Mouse (Mus musculus): Measurements from ENCODE around the gene Msn. TPM values are rescaled to one million over a fixed set of nuclear protein-coding genes. Genes with fewer than 3 reads are reported as not detected.

Gene Msn
- total and polyA plus RNA-seq, 2 experiments from 2014 or later = 19.7 to 25.1 TPM

DNA sequence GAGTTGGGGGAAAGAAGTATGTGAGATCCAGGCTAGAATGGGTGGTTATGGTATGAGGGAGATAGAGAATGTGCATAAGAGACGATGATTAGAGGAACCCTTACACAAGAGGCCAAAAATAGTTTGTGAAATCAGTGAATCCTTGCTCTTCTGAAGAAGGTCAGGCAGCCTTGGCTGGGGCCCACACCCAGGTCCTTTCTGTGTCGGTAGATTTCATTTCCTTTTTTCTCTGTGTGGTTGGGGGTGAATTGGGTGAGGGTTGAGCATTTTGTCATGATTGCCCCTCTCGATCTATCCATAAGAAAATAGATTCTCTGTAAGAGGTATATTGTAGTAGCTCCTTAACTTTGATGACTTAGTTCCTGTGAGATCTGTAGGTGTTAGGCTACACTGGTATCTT lies 31.0 kb downstream of the Msn start:
- Histone ChIP-seq H3K27me3 (ENCODE audit: insufficient read depth, low read length) (no peaks in the 10 kb centered on the region; the same call in 1 of the 2 replicates), H3K9me3 (ENCODE audit: low read length) (no peaks in the 10 kb centered on the region), H3K36me3 (ENCODE audit: insufficient read depth) (no peaks in the 10 kb centered on the region), H3K4me1 (ENCODE audit: insufficient read depth) (no peaks in the 10 kb centered on the region), H3K9ac (no peak overlapping the region), H3K4me3 (ENCODE audit: low read depth, low read length) (no peak overlapping the region), H3K27ac (ENCODE audit: low read depth, low read length) (no peak overlapping the region), H3K4me2 (ENCODE audit: low read depth) (no peak overlapping the region)
- DNase-seq = no peak
- 88% methylated on average over 3 of the region's 3 CpGs for WGBS
- no peak for ATAC-seq
- TF ChIP-seq CTCF (IDR thresholded peaks at IDR 0.05; ENCODE audit: low read depth) = no peak

DNA sequence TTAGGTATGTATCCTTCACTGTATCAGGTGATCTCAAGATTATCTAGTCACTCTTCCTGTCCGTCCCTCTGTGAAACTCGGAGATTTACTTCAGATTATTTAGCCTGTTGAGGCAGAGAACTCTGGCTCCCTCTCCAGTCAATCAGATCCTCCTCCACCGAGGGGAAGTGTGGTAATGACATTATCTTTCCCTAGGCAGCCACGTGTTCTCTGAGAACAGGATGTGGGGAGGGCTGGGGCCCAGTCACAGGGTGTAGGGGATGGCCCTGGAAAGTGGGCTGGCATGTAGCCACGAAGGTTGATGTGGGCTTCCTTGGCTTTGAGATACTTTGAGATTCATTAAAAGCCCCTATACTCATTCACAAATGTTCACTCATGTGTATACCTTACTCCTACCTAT lies 34.3 kb downstream of the Msn start:
- no peak overlapping the region for H3K4me3 ChIP-seq (ENCODE audit: low read depth, low read length)
- 59% methylated on average over 5 of the region's 5 CpGs for WGBS
- H3K4me2 ChIP-seq (ENCODE audit: low read depth) = no peak overlapping the region
- DNase-seq (no peak), ATAC-seq (no peak)
- H3K9ac ChIP-seq = no peak overlapping the region
- H3K4me1 ChIP-seq (ENCODE audit: insufficient read depth) = no peaks in the 10 kb centered on the region
- H3K9me3 ChIP-seq (ENCODE audit: low read length) = no peaks in the 10 kb centered on the region
- no peaks in the 10 kb centered on the region; the same call in 1 of the 2 replicates for H3K27me3 ChIP-seq (ENCODE audit: insufficient read depth, low read length)
- TF ChIP-seq CTCF (IDR thresholded peaks at IDR 0.05; ENCODE audit: low read depth) = no peak
- no peaks in the 10 kb centered on the region for H3K36me3 ChIP-seq (ENCODE audit: insufficient read depth)
- H3K27ac ChIP-seq (ENCODE audit: low read depth, low read length) = no peak overlapping the region

DNA sequence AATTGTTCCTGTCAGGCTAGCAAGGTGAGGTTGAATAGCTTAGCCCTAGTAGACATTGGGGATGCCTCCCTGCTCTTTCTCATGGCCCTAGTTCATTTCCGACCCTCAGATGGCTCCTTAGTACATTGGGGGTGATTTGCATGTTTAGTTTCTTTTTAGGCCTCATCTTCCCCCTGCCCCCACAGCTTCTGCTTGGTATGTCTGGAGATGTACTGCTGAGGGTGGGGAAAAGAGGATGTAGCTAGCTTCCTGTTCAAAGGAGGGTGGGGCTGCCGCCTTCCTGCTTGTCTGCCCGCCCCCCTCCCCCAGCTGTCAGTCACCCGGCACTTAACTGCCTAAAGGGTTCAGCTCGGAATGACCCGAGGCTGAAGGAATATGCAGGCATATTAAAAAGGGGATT lies 34.8 kb downstream of the Msn start:
- no peaks in the 10 kb centered on the region for H3K36me3 ChIP-seq (ENCODE audit: insufficient read depth)
- 73% methylated on average over 6 of the region's 6 CpGs for WGBS
- H3K27me3 ChIP-seq (ENCODE audit: insufficient read depth, low read length) = no peaks in the 10 kb centered on the region; the same call in 1 of the 2 replicates
- H3K4me2 ChIP-seq (ENCODE audit: low read depth) = no peak overlapping the region
- H3K4me3 ChIP-seq (ENCODE audit: low read depth, low read length) = no peak overlapping the region
- ATAC-seq (no peak), DNase-seq (no peak)
- H3K9me3 ChIP-seq (ENCODE audit: low read length) = no peaks in the 10 kb centered on the region
- no peak for TF ChIP-seq CTCF (IDR thresholded peaks at IDR 0.05; ENCODE audit: low read depth)
- no peaks in the 10 kb centered on the region for H3K4me1 ChIP-seq (ENCODE audit: insufficient read depth)
- H3K9ac ChIP-seq = no peak overlapping the region
- no peak overlapping the region for H3K27ac ChIP-seq (ENCODE audit: low read depth, low read length)

DNA sequence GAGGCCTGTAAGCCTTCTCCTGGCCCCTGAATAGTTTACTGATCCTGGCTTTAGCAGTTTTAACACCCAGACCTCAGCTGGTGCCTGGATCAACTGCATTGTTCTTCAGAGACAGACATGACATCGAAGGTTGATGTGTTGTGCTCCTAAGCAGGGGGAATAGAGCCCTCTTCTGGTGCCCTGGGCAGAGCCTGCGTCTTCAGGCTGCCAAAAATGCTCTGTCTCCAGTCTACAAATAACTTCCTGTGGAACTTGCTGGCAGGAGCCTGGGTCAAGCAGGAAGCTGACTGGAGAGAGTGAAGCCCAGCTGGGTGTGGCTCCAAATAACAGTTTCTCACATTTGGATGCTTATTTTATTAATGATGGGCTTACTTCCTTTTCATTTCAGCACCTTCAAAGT lies 37.4 kb downstream of the Msn start:
- 43% methylated on average over 2 of the region's 2 CpGs for WGBS
- ATAC-seq = no peak
- Histone ChIP-seq H3K4me1 (ENCODE audit: insufficient read depth) (no peaks in the 10 kb centered on the region), H3K36me3 (ENCODE audit: insufficient read depth) (no peaks in the 10 kb centered on the region), H3K27ac (ENCODE audit: low read depth, low read length) (no peak overlapping the region), H3K27me3 (ENCODE audit: insufficient read depth, low read length) (no peaks in the 10 kb centered on the region; the same call in 1 of the 2 replicates), H3K9me3 (ENCODE audit: low read length) (no peaks in the 10 kb centered on the region), H3K4me2 (ENCODE audit: low read depth) (no peak overlapping the region), H3K4me3 (ENCODE audit: low read depth, low read length) (no peak overlapping the region), H3K9ac (no peak overlapping the region)
- no peak for DNase-seq
- TF ChIP-seq CTCF (IDR thresholded peaks at IDR 0.05; ENCODE audit: low read depth) = no peak

DNA sequence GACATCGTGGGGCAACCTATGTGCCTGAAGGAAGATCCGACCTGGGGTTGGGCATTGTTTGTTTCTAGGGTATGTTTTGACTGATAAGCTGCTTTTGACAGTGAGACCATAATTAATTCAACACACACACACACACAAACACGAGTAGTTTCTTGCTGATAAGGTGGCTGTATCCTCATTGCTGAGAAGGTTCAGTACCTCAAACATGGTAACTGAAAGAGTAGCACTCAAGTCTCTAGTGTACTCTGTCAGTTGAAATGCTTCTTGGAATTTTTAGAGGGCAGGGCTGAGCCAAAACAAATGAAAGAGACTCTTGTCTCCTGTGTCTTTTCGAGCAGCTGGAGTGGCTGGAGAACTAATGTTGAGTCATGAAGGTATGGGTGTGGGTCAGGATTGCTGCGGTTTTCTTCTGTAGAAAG lies 38.4 kb downstream of the Msn start:
- no peaks in the 10 kb centered on the region for H3K9me3 ChIP-seq (ENCODE audit: low read length)
- WGBS = 75% methylated on average over 5 of the region's 5 CpGs
- H3K4me2 ChIP-seq (ENCODE audit: low read depth) = no peak overlapping the region
- no peak overlapping the region for H3K9ac ChIP-seq
- no peak overlapping the region for H3K4me3 ChIP-seq (ENCODE audit: low read depth, low read length)
- TF ChIP-seq CTCF (IDR thresholded peaks at IDR 0.05; ENCODE audit: low read depth) = no peak
- H3K27ac ChIP-seq (ENCODE audit: low read depth, low read length) = no peak overlapping the region
- no peaks in the 10 kb centered on the region; the same call in 1 of the 2 replicates for H3K27me3 ChIP-seq (ENCODE audit: insufficient read depth, low read length)
- ATAC-seq (no peak), DNase-seq (no peak)
- H3K36me3 ChIP-seq (ENCODE audit: insufficient read depth) = no peaks in the 10 kb centered on the region
- H3K4me1 ChIP-seq (ENCODE audit: insufficient read depth) = no peaks in the 10 kb centered on the region

DNA sequence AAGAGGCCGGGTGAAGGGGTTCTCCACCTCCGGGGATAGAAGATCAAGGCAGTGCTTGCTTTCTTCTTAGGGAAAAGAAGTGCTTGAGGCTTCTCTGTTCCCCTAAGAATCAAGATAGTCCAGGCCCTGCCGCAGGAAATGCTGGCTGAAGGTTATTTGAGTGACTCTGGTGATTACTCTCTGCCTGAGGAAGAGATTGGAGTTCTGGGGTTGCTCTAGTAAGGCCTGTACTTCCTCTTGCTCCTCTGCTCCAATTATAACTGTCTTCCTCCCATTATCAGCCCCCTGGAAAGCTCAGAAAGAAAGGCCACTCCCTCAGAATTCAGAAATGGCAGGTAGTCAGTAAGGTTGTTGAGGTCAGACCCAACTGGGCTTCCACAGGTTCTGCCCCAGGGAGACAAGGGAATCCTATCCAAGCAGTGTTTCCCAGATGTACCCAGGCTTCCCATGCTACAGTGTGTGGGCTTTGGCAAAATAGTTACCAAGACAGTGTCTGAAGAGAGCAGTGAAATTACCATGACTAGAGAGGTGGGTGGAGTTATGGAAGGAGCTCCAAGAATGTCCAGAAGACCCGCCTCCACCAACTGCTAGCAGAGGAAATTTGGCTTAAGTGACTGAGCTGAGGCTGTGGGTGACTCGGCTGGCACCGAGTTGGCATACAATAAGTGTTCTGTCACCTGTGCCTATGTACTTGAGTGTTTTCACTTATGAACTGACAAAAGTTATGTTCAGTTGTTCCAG lies 39.2 kb downstream of the Msn start:
- no peak for TF ChIP-seq CTCF (IDR thresholded peaks at IDR 0.05; ENCODE audit: low read depth)
- no peaks in the 10 kb centered on the region for H3K9me3 ChIP-seq (ENCODE audit: low read length)
- H3K4me3 ChIP-seq (ENCODE audit: low read depth, low read length) = no peak overlapping the region
- no peak overlapping the region for H3K9ac ChIP-seq
- no peak overlapping the region for H3K27ac ChIP-seq (ENCODE audit: low read depth, low read length)
- H3K27me3 ChIP-seq (ENCODE audit: insufficient read depth, low read length) = no peaks in the 10 kb centered on the region; the same call in 1 of the 2 replicates
- DNase-seq = no peak
- H3K4me1 ChIP-seq (ENCODE audit: insufficient read depth) = no peaks in the 10 kb centered on the region
- H3K4me2 ChIP-seq (ENCODE audit: low read depth) = no peak overlapping the region
- no peak for ATAC-seq
- 75% methylated on average over 6 of the region's 6 CpGs for WGBS
- no peaks in the 10 kb centered on the region for H3K36me3 ChIP-seq (ENCODE audit: insufficient read depth)

DNA sequence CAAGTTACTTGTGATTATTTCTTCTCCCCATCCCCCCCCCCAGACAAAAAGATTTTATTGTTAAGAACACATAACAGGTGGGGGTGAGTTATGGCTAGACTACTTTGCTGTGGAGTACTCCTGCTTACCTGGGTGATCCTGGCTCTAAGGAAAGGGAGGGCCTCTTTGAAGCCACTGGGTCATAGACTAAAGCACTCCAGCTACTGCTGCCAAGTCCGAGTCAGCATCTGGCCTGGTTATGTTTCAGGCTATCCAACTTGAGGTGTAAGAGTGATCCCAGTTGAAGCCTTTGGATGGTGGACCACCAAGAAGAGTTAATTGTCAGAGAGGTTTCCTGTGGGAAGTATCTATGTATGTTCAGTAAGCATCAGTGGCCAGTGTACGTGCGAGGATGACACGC lies 39.7 kb downstream of the Msn start:
- ATAC-seq = no peak

More for the DNA sequence above, 39.7 kb downstream of the Msn start:
- Histone ChIP-seq H3K4me1 (ENCODE audit: insufficient read depth) (no peaks in the 10 kb centered on the region), H3K27me3 (ENCODE audit: insufficient read depth, low read length) (no peaks in the 10 kb centered on the region; the same call in 1 of the 2 replicates), H3K27ac (ENCODE audit: low read depth, low read length) (no peak overlapping the region), H3K9ac (no peak overlapping the region), H3K9me3 (ENCODE audit: low read length) (no peaks in the 10 kb centered on the region), H3K4me3 (ENCODE audit: low read depth, low read length) (no peak overlapping the region), H3K4me2 (ENCODE audit: low read depth) (no peak overlapping the region), H3K36me3 (ENCODE audit: insufficient read depth) (no peaks in the 10 kb centered on the region)
- WGBS = 89% methylated on average over 4 of the region's 4 CpGs
- TF ChIP-seq CTCF (IDR thresholded peaks at IDR 0.05; ENCODE audit: low read depth) = no peak
- DNase-seq = no peak

Data from forebrain, postnatal 0 days (tissue).